Mouse (Mus musculus): ENCODE measurements around the gene Elf2.
A peak's percentile ranks its signal among the peaks of the same experiment; 100 is the strongest.

The Elf2 gene

GRCm38 (mm10) chr3:51340552-51341267, at the start of gene Elf2:
Gene Elf2, minus strand, starts transcription at chr3:51340663.
- no peak for TF ChIP-seq GATA4 (IDR thresholded peaks at IDR 0.05; ENCODE audit: insufficient replicate concordance, low read length)

- TF ChIP-seq GATA4 (IDR thresholded peaks at IDR 0.05; ENCODE audit: insufficient replicate concordance, low read length): no peak
Measured at GRCm38 (mm10) chr3:51388904-51389303, 48.4 kb upstream of the Elf2 start.

GRCm38 (mm10) chr3:51387868-51388381, 47.5 kb upstream of the Elf2 start:
- TF ChIP-seq GATA4 (IDR thresholded peaks at IDR 0.05; ENCODE audit: insufficient replicate concordance, low read length): no peak

GRCm38 (mm10) chr3:51387134-51387451, 46.6 kb upstream of the Elf2 start:
- TF ChIP-seq GATA4 (IDR thresholded peaks at IDR 0.05; ENCODE audit: insufficient replicate concordance, low read length): no peak

GRCm38 (mm10) chr3:51386441-51387133, 46.1 kb upstream of the Elf2 start:
- TF ChIP-seq GATA4 (IDR thresholded peaks at IDR 0.05; ENCODE audit: insufficient replicate concordance, low read length): no peak

- no peak for TF ChIP-seq GATA4 (IDR thresholded peaks at IDR 0.05; ENCODE audit: insufficient replicate concordance, low read length)
Measured at GRCm38 (mm10) chr3:51383409-51383808, 42.9 kb upstream of the Elf2 start.

GRCm38 (mm10) chr3:51380660-51381014, 40.2 kb upstream of the Elf2 start:
- TF ChIP-seq GATA4 (IDR thresholded peaks at IDR 0.05; ENCODE audit: insufficient replicate concordance, low read length): no peak

- TF ChIP-seq GATA4 (IDR thresholded peaks at IDR 0.05; ENCODE audit: insufficient replicate concordance, low read length): peak; percentile 55; the same call in 1 of the 2 replicates
Measured at GRCm38 (mm10) chr3:51379786-51380659, 39.6 kb upstream of the Elf2 start.

GRCm38 (mm10) chr3:51378665-51378946, 38.1 kb upstream of the Elf2 start:
- TF ChIP-seq GATA4 (IDR thresholded peaks at IDR 0.05; ENCODE audit: insufficient replicate concordance, low read length): no peak

- no peak for TF ChIP-seq GATA4 (IDR thresholded peaks at IDR 0.05; ENCODE audit: insufficient replicate concordance, low read length)
Measured at GRCm38 (mm10) chr3:51377878-51378664, 37.6 kb upstream of the Elf2 start.

GRCm38 (mm10) chr3:51375307-51376265, 35.1 kb upstream of the Elf2 start:
- no peak for TF ChIP-seq GATA4 (IDR thresholded peaks at IDR 0.05; ENCODE audit: insufficient replicate concordance, low read length)

- no peak for TF ChIP-seq GATA4 (IDR thresholded peaks at IDR 0.05; ENCODE audit: insufficient replicate concordance, low read length)
Measured at GRCm38 (mm10) chr3:51373544-51373943, 33.1 kb upstream of the Elf2 start.

- TF ChIP-seq GATA4 (IDR thresholded peaks at IDR 0.05; ENCODE audit: insufficient replicate concordance, low read length): no peak
Measured at GRCm38 (mm10) chr3:51372883-51373282, 32.4 kb upstream of the Elf2 start.

- TF ChIP-seq GATA4 (IDR thresholded peaks at IDR 0.05; ENCODE audit: insufficient replicate concordance, low read length): no peak
Measured at GRCm38 (mm10) chr3:51371826-51372225, 31.4 kb upstream of the Elf2 start.
